Mouse (Mus musculus) frontal cortex, adult (tissue): ENCODE data around the gene Casp3.
A peak's percentile ranks its signal among the peaks of the same experiment; 100 is the strongest.

Experiments
- ATAC-seq: cut with Nextera tagmentation; 2 replicates; pipeline ENCODE4 v1.9.2; 2017; ENCODE audit warnings: mild to moderate bottlenecking, moderate library complexity, mixed read lengths; ENCODE audit not compliant: low TSS enrichment

The Casp3 gene

DNA sequence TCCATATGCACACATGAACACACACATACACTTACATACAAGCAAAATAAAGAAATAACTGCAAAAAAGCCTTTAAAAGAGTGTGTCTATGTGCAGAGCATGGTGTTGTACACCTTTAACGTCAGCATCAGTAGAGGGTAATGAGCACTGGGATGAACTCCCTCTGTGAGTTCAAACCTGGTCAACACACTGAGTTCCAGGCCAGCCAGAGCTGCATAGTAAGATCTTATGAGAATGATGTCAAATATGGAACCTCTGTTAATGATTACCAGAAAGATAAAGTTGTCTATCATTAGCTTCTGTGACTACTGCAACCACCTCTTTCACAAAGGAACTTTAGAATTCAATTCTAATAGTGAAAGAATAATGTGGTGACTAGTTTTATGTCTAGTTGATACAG lies 10.2 kb upstream of the Casp3 start:
- ATAC-seq, result no peak

DNA sequence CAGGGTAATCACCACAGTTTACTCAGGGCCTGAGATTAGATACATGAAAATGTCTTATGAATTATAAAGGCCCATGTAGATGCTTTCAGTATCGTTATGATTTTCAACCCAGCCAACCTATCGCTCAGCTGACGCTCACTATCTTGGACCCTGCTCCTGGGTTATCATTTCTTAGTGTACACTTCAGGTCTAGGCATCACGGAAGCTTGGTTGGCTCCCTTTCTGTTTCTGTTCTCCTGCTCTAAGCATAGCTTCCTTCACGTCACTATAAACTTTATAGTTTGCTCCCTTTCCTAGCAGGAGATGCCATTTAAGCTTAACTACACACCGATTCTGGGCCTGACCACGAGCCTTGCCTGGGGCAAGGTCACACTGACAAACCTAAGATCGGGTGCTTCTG lies 5.5 kb upstream of the Casp3 start:
- ATAC-seq, result no peak

DNA sequence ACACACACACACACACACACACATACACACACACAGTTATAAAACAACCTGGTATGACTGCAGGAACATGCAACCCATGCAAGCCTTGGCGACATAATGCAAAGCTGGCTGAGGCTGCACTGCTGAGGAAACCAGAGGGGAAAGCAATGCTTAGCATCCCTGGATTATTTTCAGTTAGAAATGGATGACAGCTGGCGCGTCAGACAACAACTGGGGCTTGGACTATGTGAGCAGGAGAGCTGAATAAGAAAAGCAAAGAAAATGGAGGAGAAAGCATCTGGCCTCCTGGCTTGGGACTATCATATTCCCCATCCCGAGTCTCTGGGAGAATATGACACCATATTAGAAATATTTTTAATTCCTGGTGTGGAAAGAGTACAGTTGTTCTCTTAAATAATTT lies 4.2 kb upstream of the Casp3 start:
- no peak for ATAC-seq

DNA sequence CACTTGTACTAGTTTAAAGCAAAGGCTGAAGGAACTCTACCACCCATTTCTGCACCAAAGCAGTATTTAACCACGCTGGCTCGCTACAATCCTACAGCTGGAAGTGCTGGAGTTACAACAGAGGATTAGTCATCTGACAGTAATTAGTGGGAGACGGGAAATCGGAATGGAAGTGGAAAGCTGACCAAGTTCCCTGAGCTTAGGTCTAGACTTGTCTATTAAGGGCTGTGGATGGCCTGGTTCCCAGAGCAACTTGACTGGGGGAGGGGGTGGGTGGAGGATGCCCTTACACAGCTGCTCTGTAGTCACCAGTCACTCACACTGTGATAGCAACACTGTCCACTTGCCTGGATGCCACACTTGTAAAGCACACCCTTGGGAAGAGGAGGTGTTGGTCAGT lies 3.7 kb upstream of the Casp3 start:
- no peak for ATAC-seq

DNA sequence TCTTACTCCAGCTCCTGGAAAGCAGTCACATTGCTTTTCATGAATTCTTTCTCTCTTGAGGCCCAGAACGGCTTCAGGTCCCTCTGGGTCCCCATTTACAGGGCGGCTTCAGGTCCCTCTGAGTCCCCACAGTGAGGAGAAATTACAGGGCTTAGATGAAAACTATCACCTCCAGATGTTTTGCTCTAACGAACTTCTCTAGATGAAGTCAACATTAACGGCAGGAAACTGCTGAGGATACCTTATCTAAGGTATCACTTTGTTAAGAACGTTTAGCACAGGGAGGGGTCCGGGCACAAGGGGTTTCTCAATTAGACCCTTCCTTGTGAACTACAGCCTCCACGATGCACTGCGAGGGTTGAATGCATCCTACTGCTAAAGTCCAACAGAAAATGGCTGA lies 1.2 kb upstream of the Casp3 start:
- ATAC-seq, result no peak

DNA sequence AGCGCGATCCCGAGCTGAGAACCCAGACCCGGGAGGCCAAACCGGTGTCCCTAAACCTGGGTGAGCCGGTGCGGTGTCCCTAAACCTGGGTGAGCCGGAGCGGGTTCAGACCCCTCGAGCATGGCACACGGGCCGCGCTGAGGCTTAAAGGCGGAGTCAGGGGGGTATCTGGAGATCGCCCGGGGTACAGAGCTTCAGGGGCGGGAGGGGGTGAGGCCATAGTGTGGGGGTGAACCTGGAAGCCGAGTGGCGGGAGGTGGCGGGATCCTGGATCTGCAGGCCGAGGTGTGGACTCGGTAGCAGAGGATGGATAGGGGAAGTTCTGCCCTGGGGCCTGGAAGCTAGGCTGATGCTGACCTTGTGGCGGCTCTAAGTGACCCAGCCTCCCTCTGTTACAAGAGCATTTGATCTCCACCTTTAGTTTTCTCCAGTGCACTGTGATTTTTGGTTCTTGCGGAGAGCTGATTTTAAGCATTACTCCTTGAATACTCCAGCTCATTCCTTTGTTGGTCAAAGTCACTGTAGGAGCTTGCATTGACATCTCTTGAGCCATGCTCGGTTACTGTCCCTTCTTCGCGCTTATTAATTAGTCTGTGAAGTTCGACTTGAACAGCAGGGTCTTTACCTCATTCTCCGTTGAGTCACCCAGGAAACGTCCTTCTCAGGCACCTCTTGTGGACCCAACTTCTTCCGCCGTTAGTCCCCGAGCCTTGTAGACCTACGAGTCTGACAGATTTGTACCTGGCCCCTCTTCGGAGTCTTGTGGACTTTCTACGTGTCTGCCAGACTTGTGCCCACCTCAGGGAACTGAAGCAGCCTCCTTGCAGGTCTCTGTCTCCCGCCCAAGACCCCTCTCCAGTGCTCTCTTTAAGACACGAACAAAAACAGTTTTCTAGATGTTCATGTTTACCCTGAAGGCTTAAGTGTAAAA lies 864 bp downstream of the Casp3 start:
- peak; percentile 10; the same call in 1 of the 2 replicates for ATAC-seq

DNA sequence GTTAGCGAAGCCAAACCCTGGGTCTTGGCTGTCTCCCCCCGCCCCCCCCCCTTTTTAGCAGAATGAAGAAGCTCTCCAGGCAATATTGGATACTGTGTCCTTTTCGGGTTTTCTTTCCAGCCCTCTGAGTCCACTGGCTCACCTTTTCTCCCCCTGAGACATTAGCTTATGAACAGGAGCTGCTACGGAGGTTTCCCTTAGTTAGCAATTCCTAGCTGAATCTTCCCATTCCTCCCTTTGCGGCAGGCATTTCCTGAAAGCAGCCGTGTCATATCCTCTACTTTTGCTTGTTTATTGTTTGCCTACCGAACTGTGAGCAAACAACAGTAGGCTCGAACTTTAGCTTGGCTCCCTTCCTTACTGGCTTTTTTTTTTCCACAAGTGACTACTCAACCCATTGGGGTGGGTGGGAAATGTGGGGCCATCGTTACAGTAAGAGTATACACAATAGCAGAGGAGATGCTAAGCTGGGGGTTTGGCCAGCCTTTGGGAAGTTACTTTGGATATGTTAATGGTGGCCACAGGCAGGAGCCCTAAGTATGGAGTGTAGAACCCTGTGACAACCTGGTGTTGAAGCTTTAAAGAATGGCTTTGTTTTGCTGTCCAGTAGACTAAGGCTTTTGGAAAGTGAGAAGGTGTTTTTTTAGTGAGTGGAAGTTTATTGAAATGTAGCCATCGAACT lies 1.7 kb downstream of the Casp3 start:
- no peak for ATAC-seq

DNA sequence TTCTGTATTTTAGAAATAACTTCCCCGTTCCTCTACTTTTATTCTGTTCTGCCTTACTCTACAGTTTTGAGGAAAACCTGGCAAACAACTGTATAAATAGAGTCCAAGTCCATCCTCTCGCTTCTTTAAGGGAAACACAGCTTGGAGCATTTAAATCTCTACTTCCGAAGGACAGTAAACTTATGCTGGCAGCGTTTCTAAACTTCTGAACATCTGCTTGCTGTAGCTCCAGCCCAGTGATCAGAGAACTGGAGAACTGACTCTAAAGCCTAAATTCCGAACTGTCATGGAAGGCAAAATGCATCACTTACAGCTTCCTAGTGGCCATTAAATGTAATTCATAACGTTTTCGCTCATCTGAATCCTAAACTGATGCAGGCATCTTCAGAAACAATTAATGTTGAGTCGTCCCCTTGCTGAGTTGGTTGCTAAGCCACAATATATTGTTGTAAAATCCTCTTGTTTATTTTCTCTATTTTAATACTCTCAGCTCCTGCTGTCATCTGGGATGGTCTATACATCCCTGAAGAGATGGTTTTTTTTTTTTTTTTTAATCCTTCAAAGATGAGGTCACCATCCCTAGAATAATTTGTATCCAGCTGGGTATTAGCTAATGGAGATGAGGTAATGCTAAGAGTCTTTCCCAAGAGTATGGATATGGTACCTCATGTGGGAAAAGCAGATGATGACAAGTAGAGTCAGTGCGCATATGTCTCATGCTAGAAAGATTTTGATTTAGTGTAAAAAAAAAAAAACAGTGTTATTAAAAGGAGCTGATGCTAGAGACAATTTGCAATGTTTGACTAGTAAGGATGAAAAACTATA lies 5.6 kb downstream of the Casp3 start:
- ATAC-seq, result no peak

DNA sequence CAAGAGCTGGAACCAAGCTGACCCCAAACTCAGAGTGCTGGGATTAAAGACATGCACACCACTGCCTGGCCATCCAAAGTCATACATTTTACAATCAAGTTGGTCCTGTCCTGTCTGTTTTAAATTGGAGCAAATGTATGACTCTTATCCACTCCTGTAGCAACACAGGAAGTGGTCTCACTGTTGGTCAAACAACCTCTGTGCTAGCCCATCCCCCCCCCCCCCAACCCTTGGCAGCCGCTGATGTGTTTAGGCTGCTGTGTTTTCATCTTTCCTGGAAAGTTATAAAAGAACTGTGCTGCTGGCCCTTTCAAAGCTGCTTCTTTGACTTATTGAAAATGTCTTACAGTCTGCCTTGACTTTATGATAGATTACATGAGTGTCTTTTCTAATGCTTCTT lies 8.1 kb downstream of the Casp3 start:
- no peak for ATAC-seq

DNA sequence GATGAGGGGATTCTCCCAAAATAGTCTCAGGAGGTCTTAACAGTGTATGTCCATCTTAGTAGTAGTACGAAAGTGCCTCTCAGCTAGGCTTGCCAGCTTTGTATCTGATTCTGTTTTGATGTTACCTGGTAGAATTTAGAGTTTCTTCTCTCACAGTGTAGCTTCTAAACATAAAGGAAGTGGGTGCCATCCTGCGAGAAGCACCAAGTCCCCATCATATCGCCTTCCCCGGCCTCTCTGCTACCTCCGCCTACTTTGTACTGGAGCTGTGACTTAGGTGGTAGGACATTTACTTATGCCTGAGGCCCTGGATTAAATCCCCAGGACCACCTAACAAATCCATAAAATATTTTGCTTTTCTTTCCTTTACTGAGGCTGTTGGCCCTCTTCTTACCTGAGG lies 9.6 kb downstream of the Casp3 start:
- no peak for ATAC-seq

DNA sequence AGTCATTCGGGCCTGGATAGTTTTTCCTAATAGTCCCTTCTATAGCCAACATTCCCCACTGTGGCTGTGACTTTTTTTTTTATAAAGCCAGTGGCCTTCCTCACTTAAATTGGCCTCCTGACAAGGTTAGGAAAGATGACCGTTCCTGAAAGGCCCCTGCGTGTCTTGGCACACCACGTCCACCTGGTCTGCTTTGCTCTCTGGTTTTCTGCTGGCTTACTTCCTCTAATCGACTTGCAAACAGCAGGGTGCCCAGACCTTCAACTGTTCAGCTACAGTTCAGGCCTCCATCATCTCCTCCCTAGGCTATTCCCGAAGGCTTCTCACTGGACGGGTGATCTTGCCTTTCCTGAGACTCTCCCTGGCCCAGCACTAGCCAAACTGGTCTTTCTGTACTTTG lies 10.8 kb downstream of the Casp3 start:
- no peak for ATAC-seq

DNA sequence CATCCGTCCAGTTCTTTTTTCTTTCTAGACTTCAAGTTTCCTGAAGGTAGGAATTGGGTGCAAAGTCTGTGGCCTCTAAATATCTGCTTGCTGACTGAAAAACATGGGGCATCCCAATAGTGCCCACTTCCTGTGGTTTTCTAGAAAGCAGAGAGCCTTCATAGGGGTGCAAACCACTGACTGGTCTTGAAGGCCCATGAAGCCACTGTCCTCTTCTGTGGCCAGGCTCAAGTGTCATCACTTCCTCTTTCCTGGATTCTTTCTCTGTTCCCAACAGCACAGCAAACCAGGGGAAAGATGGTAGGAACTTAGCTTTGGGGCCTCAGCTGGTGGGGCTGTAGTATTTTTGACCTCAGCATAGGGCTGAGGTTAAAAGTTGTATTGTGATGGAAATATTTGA lies 11.6 kb downstream of the Casp3 start:
- ATAC-seq, result no peak

DNA sequence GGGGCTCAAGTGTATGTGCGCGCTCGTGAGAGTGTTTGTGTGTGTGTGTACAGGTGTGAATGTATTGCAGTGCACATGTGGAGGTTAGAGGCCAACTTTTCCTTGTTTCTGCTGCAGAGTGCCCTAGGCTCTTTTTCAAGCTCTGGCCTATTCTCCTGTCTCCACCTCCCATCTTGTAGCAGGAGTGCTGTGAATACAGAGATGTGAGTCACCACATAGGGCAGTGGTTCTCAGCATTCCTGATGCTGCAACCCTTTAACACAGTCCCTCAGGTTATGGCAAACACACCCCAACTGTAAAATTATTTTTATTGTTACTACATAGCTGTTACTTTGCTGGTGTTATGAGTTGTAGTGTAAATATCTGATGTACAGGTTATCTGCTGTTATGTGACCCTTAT lies 13.3 kb downstream of the Casp3 start:
- ATAC-seq, result no peak

DNA sequence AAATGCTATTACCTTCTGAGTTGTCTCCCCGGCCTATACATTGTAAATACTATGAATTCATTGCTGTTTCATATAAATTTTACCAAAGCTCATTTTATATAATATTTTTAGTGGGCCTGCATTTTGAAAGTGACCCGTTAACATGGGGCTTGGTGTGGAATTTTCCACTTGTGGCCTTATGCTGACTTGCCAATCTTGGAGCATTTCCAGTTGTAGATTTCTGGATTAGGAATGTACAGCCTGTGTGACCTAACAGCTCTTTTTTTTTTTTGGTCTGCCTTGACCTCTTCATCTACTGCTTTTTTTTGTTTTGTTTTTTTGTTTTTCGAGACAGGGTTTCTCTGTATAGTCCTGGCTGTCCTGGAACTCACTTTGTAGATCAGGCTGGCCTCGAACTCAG lies 13.8 kb downstream of the Casp3 start:
- no peak for ATAC-seq

DNA sequence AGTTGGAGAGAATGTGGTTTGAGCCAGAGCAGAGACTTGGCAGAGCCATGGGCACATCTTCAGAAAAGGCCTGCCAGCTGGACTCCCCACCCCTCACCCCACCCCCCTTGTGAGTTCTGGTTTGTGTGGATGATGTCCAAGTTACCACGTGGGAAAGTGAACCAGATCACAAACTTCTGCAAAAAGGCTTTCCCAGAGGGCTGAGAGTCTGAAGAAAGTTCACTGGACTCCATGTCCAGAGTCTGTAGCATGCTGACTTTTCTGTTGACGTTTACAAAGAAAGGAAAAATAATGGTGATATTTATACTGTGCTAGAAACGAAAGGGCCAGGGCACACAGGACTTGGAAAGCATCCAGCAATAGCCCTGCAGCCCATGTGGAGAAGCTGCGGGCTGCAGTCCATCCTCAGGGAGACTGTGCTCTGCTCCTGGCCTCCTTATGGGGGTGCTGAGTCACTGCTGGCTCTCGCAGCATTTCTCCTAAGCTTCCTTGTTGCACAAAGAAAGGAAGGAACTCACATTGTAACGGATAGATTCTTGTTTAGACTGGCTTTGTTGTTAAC lies 22.0 kb downstream of the Casp3 start:
- peak; percentile 83 for ATAC-seq

DNA sequence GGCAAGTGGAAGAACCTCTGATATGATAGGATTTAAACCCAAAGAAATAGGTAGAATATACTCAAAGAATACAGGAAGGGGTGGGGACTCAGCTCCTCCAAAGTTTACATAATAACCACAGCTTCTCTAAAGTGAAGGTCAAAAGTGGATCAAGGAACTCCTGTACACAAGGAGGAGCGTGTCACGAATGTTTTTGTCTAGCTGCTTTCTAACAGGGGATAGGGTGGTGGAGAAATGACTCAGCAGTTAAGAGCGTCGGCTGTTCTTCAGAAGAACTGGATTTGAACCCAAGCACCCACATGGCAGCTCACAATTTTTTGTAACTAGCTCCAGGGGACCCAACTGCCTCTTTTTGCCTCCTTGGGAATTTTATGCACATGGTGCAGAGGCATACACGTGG lies 22.8 kb downstream of the Casp3 start:
- ATAC-seq, result no peak

DNA sequence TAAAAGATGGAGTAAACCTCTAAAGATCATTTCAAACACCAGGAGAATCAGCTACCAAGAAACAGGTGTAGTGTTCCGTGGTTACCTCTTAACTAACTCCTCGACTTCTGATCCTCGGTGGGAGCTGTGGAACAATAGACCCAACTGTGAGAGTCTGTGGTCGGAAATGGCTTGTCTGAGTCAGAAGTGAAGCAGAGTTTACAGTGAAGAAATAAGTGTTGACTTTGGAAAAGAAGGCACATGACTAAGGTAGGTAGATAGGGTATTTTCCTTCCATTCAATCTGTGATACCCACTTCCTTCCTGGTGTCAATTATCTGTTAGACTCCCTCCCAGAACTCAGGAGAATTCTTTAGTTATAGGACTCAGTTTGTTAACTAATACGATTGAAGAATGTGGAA lies 24.2 kb downstream of the Casp3 start:
- ATAC-seq, result no peak

DNA sequence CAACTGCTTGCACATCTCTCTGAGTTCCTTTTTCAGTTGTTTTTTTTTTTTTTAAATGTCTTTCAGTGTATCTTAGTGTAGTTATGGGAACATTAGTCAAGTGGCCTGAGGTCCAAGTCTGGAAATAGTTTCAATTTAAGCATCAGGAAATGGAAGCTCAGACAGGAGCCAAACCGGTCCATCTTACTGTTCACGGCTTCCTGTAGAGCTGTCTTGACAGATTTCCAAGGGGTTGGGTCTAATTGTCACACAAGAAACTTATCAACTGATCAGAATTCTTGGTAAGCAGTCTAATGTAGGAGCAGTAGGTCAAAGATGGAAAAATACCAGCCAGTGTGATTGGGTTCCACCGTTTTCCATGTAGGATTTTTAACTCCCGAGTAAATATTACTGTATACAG lies 31.3 kb downstream of the Casp3 start:
- no peak for ATAC-seq

DNA sequence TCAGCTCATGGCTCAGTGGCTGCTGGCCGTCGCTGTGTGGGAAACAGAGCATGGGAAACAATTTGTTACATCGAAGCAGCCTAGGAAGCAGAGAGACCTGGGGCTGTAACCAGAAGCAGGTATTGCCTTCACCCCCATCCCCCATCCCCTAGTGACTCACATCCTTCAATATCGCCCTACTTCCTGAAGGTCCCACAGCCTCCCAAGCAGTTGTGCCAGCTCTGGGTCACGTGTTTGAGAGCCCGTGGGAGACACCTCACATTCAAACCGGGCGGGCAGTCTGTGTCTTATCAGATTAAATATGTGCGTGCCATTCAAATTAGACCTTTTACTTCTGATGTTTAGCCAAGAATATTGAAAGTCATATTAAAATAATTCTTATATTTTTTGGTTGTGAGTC lies 34.8 kb downstream of the Casp3 start:
- 0 out of 2 replicates have a peak, but pooled peaks have one; percentile 16 for ATAC-seq

DNA sequence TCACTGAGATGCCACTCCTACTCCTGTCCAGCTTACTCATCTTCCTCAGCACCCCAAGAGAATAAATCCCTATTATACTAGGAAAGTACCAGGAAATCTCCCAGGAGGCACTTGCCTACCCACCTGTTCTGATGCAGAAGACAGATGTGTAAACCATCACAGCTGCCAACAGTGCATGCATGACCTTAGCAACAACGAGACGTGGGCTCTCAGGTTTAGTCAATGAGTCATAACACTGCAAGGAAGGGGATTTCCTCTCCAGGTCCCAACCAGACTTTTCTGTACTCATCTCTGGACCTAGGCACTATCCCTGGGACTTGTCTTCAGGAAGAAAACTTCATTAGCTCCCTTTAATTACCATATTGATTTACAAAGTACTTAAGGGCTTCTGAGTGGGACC lies 38.8 kb downstream of the Casp3 start:
- no peak for ATAC-seq

DNA sequence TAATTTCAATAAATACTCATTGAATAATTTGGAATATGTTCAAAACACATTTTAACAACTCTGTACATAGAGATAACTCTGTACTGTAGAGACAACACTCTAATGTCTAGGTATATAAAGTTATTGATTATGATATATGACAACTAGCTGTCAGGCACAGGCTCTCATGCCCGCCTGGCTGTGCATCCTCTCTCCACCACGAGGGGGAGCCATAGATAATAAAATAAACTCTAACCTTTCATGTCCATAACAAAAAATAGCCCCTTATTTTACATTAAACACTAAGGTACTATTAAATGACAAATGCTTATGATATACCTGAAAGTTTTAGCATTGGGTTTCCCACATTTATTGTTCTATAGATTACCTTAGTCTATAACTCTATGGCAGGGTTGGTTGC lies 54.4 kb downstream of the Casp3 start:
- ATAC-seq, result peak; percentile 67; the same call in 1 of the 2 replicates
